Mouse (Mus musculus) lung, embryonic 14.5 days (tissue): ENCODE results near the gene Zfp710. TPM values are rescaled to one million over a fixed set of nuclear protein-coding genes. Genes with fewer than 3 reads are reported as not detected.
"Not testable (repeated sequence)": the region's sequence is repeated elsewhere in the genome, so short reads cannot be mapped to it uniquely, and the experiment has no call there.

ENCODE experiments used
- ATAC-seq: fragments of 200-750 bp; cut with Nextera tagmentation; 2 replicates; pipeline ENCODE4 v1.8.0; 2017; ENCODE audit warnings: mild to moderate bottlenecking, moderate TSS enrichment, moderate library complexity; ENCODE audit not compliant: insufficient read depth
- DNase-seq: peaks from one replicate; pipeline ENCODE4 v3.0.0-alpha.2; 2015
- H3K27ac ChIP-seq: fragments of 300-500 bp; sonication (generic); 2 replicates; pipeline ENCODE4 v1.5.1; 2014; ENCODE audit warnings: low read depth, mild to moderate bottlenecking, moderate library complexity
- H3K27me3 ChIP-seq: fragments of 300-500 bp; sonication (generic); 2 replicates; pipeline ENCODE4 v1.6.1; 2014; ENCODE audit warnings: low read length, control low read depth; ENCODE audit not compliant: insufficient read depth
- H3K36me3 ChIP-seq: fragments of 300-500 bp; sonication (generic); 2 replicates; pipeline ENCODE4 v1.6.1; 2014; ENCODE audit warnings: control low read depth; ENCODE audit not compliant: insufficient read depth
- H3K4me1 ChIP-seq: fragments of 300-500 bp; sonication (generic); 2 replicates; pipeline ENCODE4 v1.6.1; 2014; ENCODE audit warnings: antibody characterized with exemption, control low read depth; ENCODE audit not compliant: insufficient read depth
- H3K4me2 ChIP-seq: fragments of 300-500 bp; sonication (generic); 2 replicates; pipeline ENCODE4 v1.6.1; 2014; ENCODE audit warnings: mild to moderate bottlenecking
- H3K4me3 ChIP-seq: fragments of 300-500 bp; sonication (generic); 2 replicates; pipeline ENCODE4 v1.5.1; 2014; ENCODE audit warnings: low read depth, low read length
- H3K9ac ChIP-seq: fragments of 300-500 bp; sonication (generic); 2 replicates; pipeline ENCODE4 v1.6.1; 2014
- H3K9me3 ChIP-seq: fragments of 300-500 bp; sonication (generic); 2 replicates; pipeline ENCODE4 v1.6.1; 2016; ENCODE audit warnings: low read depth, low read length, control low read depth
- CTCF ChIP-seq: IDR thresholded peaks from 2 replicates; pipeline ENCODE4 v1.5.1; 2016; ENCODE audit warnings: antibody characterized with exemption, low read depth
- WGBS: fragments of 180-500 bp; shearing (Covaris S2); extraction: QIAGEN DNeasy Blood & Tissue Kit; methylation state at CpG from one replicate; pipeline ENCODE4 v1.1.7; 2014; 5-methylcytosine and 5-hydroxymethylcytosine counted together
- polyA plus RNA-seq: library from polyadenylated mRNA; unstranded; fragments of >200 nt; fragmentation: Nextera tagmentation; extraction: Ambion mirVana; gene quantifications from 2 replicates; pipeline ENCODE4 v1.2.1, GENCODE M21; 2014

The Zfp710 gene
- polyA plus RNA-seq, 1 experiment from 2014 or later, result 17.7 TPM

DNA sequence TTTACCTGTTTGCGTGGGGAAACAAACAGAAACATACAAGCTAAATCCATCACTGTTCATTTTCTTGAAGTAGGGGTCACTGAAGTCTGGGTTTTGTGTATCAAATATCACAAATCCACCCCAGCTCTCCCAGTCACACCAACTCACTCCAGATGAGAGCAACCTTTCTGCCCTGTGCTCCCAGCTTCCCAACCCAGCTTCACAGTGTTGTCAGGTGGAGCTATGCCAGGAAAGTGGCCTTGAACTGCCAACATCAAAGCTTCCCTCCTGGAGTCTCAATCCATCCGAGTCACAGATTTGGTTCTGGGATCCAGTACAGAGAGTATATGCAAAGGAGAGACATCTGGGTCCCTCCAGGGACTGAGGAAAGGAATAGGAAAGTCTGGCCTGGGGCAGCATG is 91.5 kb downstream of the Zfp710 start:
- TF ChIP-seq CTCF, result no peak
- peak overlapping the region; percentile 98; the same call in 1 of the 2 replicates for H3K9ac ChIP-seq
- no peaks in the 10 kb centered on the region for H3K27me3 ChIP-seq
- H3K4me2 ChIP-seq, result peak overlapping the region; percentile 69
- H3K4me1 ChIP-seq, result peaks cover 15% of the 10 kb centered on the region
- H3K36me3 ChIP-seq, result no peaks in the 10 kb centered on the region
- no peak overlapping the region for H3K27ac ChIP-seq
- peak overlapping the region; percentile 96; the same call in 1 of the 2 replicates for H3K4me3 ChIP-seq
- 65% methylated on average over 2 of the region's 2 CpGs for WGBS
- H3K9me3 ChIP-seq, result no peaks in the 10 kb centered on the region
- ATAC-seq (no peak), DNase-seq (no peak)

GRCm38 (mm10) chr7:80119198-80119597 is 94.6 kb downstream of the Zfp710 start:
- peaks cover 10% of the 10 kb centered on the region for H3K4me1 ChIP-seq
- no peak overlapping the region for H3K4me3 ChIP-seq
- H3K36me3 ChIP-seq, result no peaks in the 10 kb centered on the region
- H3K4me2 ChIP-seq, result no peak overlapping the region
- no peak for ATAC-seq
- no peak overlapping the region; the same call in 1 of the 2 replicates for H3K27ac ChIP-seq
- TF ChIP-seq CTCF, result no peak
- no peak for DNase-seq
- no peak overlapping the region for H3K9ac ChIP-seq
- WGBS, result 69% methylated on average over 4 of the region's 4 CpGs
- no peaks in the 10 kb centered on the region for H3K27me3 ChIP-seq
- H3K9me3 ChIP-seq, result no peaks in the 10 kb centered on the region

- no peak for TF ChIP-seq CTCF
- Histone ChIP-seq H3K27ac (no peak overlapping the region), H3K36me3 (no peaks in the 10 kb centered on the region), H3K4me3 (no peak overlapping the region), H3K4me2 (no peak overlapping the region), H3K27me3 (no peaks in the 10 kb centered on the region), H3K9me3 (no peaks in the 10 kb centered on the region), H3K9ac (no peak overlapping the region), H3K4me1 (peaks cover 4% of the 10 kb centered on the region)
- ATAC-seq (peak; percentile 57; the same call in 1 of the 2 replicates), DNase-seq (peak; percentile 53)
- 50% methylated on average over 5 of the region's 5 CpGs for WGBS
These were observed 96.5 kb downstream of the Zfp710 start for GRCm38 (mm10) chr7:80121083-80121482.

- no peak overlapping the region for H3K4me2 ChIP-seq
- H3K27ac ChIP-seq, result no peak overlapping the region
- H3K9ac ChIP-seq, result no peak overlapping the region
- no peak for TF ChIP-seq CTCF
- DNase-seq (no peak), ATAC-seq (no peak)
- 38% methylated on average over 4 of the region's 4 CpGs for WGBS
- H3K9me3 ChIP-seq, result no peaks in the 10 kb centered on the region
- no peaks in the 10 kb centered on the region for H3K27me3 ChIP-seq
- H3K4me1 ChIP-seq, result no peaks in the 10 kb centered on the region
- H3K36me3 ChIP-seq, result no peaks in the 10 kb centered on the region
- no peak overlapping the region for H3K4me3 ChIP-seq
These were observed 98.5 kb downstream of the Zfp710 start for GRCm38 (mm10) chr7:80123115-80123514.

DNA sequence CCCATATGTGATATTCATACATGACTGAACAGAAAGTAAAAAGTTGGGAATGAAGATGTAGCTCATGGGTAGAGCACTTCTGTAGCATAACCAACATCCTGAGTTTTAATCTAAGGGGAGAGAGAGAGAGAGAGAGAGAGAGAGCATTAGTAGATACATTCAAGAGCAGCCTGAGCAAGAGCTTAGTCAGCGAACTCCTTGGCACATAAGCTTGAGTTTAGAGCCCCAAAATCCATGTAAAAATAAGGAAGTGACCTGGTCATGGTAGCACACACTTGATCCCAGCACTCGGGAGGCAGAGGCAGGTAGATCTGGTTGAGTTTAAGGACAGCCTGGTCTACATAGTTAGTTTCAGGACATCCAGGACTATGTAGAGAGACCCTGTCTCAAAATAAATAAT is 99.1 kb downstream of the Zfp710 start:
- Histone ChIP-seq H3K27ac (no peak overlapping the region), H3K27me3 (no peaks in the 10 kb centered on the region), H3K36me3 (no peaks in the 10 kb centered on the region), H3K9me3 (no peaks in the 10 kb centered on the region), H3K4me1 (no peaks in the 10 kb centered on the region), H3K9ac (no peak overlapping the region), H3K4me2 (no peak overlapping the region), H3K4me3 (no peak overlapping the region)
- ATAC-seq, result no peak
- no peak for DNase-seq
- WGBS, result 87% methylated on average over 2 of the region's 2 CpGs
- no peak for TF ChIP-seq CTCF

- H3K36me3 ChIP-seq, result no peaks in the 10 kb centered on the region
- TF ChIP-seq CTCF, result no peak
- H3K9ac ChIP-seq, result no peak overlapping the region
- H3K4me3 ChIP-seq, result no peak overlapping the region
- H3K4me2 ChIP-seq, result no peak overlapping the region
- H3K9me3 ChIP-seq, result no peaks in the 10 kb centered on the region
- DNase-seq, result no peak
- ATAC-seq, result no peak
- H3K27ac ChIP-seq, result no peak overlapping the region
- 48% methylated on average over 4 of the region's 4 CpGs for WGBS
- H3K27me3 ChIP-seq, result no peaks in the 10 kb centered on the region
- peaks cover 3% of the 10 kb centered on the region for H3K4me1 ChIP-seq
These were observed 104.7 kb downstream of the Zfp710 start for GRCm38 (mm10) chr7:80129278-80129677.

GRCm38 (mm10) chr7:80130344-80131055 is 105.9 kb downstream of the Zfp710 start:
- Histone ChIP-seq H3K36me3 (no peaks in the 10 kb centered on the region), H3K4me2 (no peak overlapping the region), H3K4me3 (no peak overlapping the region), H3K4me1 (peaks cover 7% of the 10 kb centered on the region), H3K9ac (no peak overlapping the region), H3K27me3 (no peaks in the 10 kb centered on the region), H3K9me3 (no peaks in the 10 kb centered on the region), H3K27ac (no peak overlapping the region)
- DNase-seq (no peak), ATAC-seq (no peak)
- TF ChIP-seq CTCF, result no peak
- 46% methylated on average over 12 of the region's 12 CpGs for WGBS

DNA sequence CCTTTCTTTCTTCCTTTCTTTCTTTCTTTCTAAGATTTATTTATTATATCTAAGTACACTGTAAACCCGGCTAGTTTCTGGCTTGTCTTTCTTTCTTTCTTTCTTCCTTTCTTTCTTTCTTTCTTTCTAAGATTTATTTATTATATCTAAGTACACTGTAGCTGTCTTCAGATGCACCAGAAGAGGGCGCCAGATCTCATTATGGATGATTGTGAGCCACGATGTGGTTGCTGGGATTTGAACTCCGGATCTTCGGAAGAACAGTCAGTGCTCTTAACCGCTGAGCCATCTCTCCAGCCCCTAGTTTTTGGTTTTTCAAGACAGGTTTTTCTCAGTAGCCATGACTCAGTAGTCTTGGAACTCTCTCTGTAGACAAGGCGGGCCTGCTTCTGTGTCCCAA is 106.7 kb downstream of the Zfp710 start:
- DNase-seq, H3K9ac ChIP-seq, H3K4me2 ChIP-seq, H3K27me3 ChIP-seq, H3K4me1 ChIP-seq, H3K27ac ChIP-seq, H3K9me3 ChIP-seq, H3K4me3 ChIP-seq, H3K36me3 ChIP-seq, ATAC-seq: not testable (repeated sequence)
- WGBS, result 63% methylated on average over 7 of the region's 7 CpGs
- TF ChIP-seq CTCF, result peak; percentile 24; the same call in 1 of the 2 replicates
